Mouse (Mus musculus) embryonic facial prominence, embryonic 14.5 days (tissue): ENCODE measurements around the gene Srsf1. TPM values are rescaled to one million over a fixed set of nuclear protein-coding genes. Genes with fewer than 3 reads are reported as not detected.

Source experiments
- ATAC-seq: fragments of 200-750 bp; cut with Nextera tagmentation; 2 replicates; pipeline ENCODE4 v1.8.0; 2017; ENCODE audit warnings: low read depth, moderate number of reproducible peaks, moderate TSS enrichment
- DNase-seq: peaks from one replicate; pipeline ENCODE4 v3.0.0-alpha.2; 2015; ENCODE audit warnings: low spot score
- H3K27ac ChIP-seq: fragments of 300-500 bp; sonication (generic); replicated peaks from 2 replicates; pipeline ENCODE4 v1.5.1; 2014; ENCODE audit warnings: low read depth, mild to moderate bottlenecking, low read length, moderate library complexity
- H3K27me3 ChIP-seq: fragments of 300-500 bp; sonication (generic); replicated peaks from 2 replicates; pipeline ENCODE4 v1.6.1; 2014; ENCODE audit warnings: low read length; ENCODE audit not compliant: control insufficient read depth, insufficient read depth
- H3K36me3 ChIP-seq: fragments of 300-500 bp; sonication (generic); 2 replicates; pipeline ENCODE4 v1.6.1; 2014; ENCODE audit warnings: low read length, mixed read lengths; ENCODE audit not compliant: control insufficient read depth, insufficient read depth
- H3K4me1 ChIP-seq: fragments of 300-500 bp; sonication (generic); 2 replicates; pipeline ENCODE4 v1.6.1; 2014; ENCODE audit warnings: antibody characterized with exemption, low read length; ENCODE audit not compliant: control insufficient read depth, insufficient read depth
- H3K4me2 ChIP-seq: fragments of 300-500 bp; sonication (generic); 2 replicates; pipeline ENCODE4 v1.6.1; 2014; ENCODE audit warnings: low read depth, mild to moderate bottlenecking, low read length, moderate library complexity, mixed read lengths
- H3K4me3 ChIP-seq: fragments of 300-500 bp; sonication (generic); 2 replicates; pipeline ENCODE4 v1.5.1; 2014; ENCODE audit warnings: low read depth, mild to moderate bottlenecking, low read length
- H3K9ac ChIP-seq: fragments of 300-500 bp; sonication (generic); 2 replicates; pipeline ENCODE4 v1.6.1; 2014; ENCODE audit warnings: low read depth, mild to moderate bottlenecking, low read length, moderate library complexity, mixed read lengths
- H3K9me3 ChIP-seq: fragments of 300-500 bp; sonication (generic); 2 replicates; pipeline ENCODE4 v1.6.1; 2016; ENCODE audit warnings: low read length; ENCODE audit not compliant: control insufficient read depth
- WGBS: fragments of 180-500 bp; shearing (Covaris S2); extraction: QIAGEN DNeasy Blood & Tissue Kit; methylation state at CpG from one replicate; pipeline ENCODE4 v1.1.7; 2014; 5-methylcytosine and 5-hydroxymethylcytosine counted together
- polyA plus RNA-seq: library from polyadenylated mRNA; unstranded; fragments of >200 nt; fragmentation: Nextera tagmentation; extraction: Ambion mirVana; gene quantifications from 2 replicates; pipeline ENCODE4 v1.2.1, GENCODE M21; 2014

The Srsf1 gene
- polyA plus RNA-seq = 291 and 327 TPM in 2 replicates

GRCm38 (mm10) chr11:88046944-88047794 is at the start of gene Srsf1:
TSS of gene Srsf1 (plus strand) at chr11:88047373.
- peaks cover 30% of the 10 kb centered on the region for H3K36me3 ChIP-seq
- H3K4me1 ChIP-seq = peaks cover 19% of the 10 kb centered on the region
- WGBS = under 1% methylated on average over 46 of the region's 60 CpGs
- peak within 1 kb of the TSS; percentile 93 for H3K4me3 ChIP-seq
- no peaks in the 10 kb centered on the region for H3K27me3 ChIP-seq
- no peaks in the 10 kb centered on the region for H3K9me3 ChIP-seq
- ATAC-seq (peak; percentile 94), DNase-seq (peak; percentile 99)
- peak within 1 kb of the TSS; percentile 98 for H3K9ac ChIP-seq
- H3K4me2 ChIP-seq = peak within 1 kb of the TSS; percentile 83
- H3K27ac ChIP-seq = peak within 1 kb of the TSS; percentile 100

DNA sequence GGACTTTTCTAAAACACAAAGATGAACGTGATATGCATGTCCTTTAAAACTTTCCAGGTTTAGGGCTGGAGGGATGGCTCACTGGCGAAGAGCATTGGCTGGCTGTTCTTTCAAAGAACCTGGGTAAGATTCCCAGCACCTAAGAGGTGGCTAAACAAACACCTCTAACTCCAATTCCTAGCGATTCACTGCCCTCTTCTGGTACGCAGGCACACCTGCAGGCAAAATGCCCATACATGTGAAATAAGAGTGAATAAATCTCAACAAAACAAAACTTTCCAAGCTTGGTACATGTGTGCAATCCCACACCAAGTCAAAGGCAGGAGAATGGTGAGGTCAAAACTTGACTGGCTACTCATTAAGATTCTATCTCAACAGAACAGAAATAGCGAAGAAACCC is 47.4 kb upstream of the Srsf1 start:
- no peak for DNase-seq
- ATAC-seq = no peak
- H3K4me1 ChIP-seq = no peaks in the 10 kb centered on the region
- H3K4me2 ChIP-seq = no peak overlapping the region
- H3K9ac ChIP-seq = no peak overlapping the region
- H3K36me3 ChIP-seq = no peaks in the 10 kb centered on the region
- H3K4me3 ChIP-seq = no peak overlapping the region
- H3K27ac ChIP-seq = no peak overlapping the region
- 0 out of 2 replicates have a peak, but pooled peaks cover 4% of the 10 kb centered on the region for H3K9me3 ChIP-seq
- WGBS = 92% methylated on average over 5 of the region's 5 CpGs
- H3K27me3 ChIP-seq = no peaks in the 10 kb centered on the region

GRCm38 (mm10) chr11:88002738-88003137 is 44.4 kb upstream of the Srsf1 start:
- DNase-seq (no peak), ATAC-seq (no peak)
- Histone ChIP-seq H3K4me2 (no peak overlapping the region), H3K36me3 (no peaks in the 10 kb centered on the region), H3K4me3 (no peak overlapping the region), H3K27ac (no peak overlapping the region), H3K4me1 (no peaks in the 10 kb centered on the region), H3K9ac (no peak overlapping the region), H3K27me3 (no peaks in the 10 kb centered on the region), H3K9me3 (0 out of 2 replicates have a peak, but pooled peaks cover 4% of the 10 kb centered on the region)
- WGBS = 54% methylated on average over 4 of the region's 4 CpGs

DNA sequence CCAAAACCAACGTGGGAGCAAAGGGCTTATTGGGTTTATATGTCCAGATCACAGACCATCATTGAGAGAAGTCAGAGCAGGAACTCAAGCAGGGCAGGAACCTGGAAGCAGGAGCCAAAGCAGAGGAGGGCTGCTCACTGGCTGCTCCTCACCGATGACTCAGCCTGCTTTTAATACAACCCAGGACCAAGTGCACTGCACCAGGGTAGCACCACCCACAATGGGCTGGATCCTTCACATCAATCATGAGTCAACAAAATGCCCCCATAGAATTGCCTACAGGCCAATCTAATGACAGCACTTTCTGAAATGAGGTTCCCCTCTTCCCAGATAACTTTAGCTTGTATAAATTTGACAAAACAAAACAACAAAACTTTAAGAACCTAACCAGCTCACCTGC is 43.0 kb upstream of the Srsf1 start:
- Histone ChIP-seq H3K4me3 (no peak overlapping the region), H3K4me2 (no peak overlapping the region), H3K9me3 (0 out of 2 replicates have a peak, but pooled peaks cover 4% of the 10 kb centered on the region), H3K4me1 (no peaks in the 10 kb centered on the region), H3K36me3 (no peaks in the 10 kb centered on the region), H3K9ac (no peak overlapping the region), H3K27ac (no peak overlapping the region), H3K27me3 (no peaks in the 10 kb centered on the region)
- ATAC-seq (no peak), DNase-seq (no peak)
- WGBS = 62% methylated on average over 2 of the region's 2 CpGs

DNA sequence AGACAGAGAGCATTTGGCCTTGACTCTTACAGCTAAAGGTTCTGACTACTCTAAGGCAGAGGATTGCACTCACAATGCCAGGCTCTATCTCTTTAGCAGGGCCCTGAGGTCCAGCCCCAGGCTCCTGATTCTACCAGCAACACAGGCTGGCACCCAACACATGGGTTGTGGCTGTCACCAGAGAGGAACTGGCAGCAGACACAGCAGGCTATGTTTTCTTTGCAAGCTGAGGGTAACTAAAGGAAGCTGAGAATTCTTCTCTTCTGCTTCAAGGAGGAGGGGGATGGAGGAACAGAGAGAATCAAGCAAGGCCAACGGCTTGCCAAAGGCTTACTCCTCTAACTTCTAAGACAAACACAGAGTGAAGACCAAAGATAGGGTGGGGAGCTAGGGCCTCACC is 38.5 kb upstream of the Srsf1 start:
- no peak for ATAC-seq
- H3K9ac ChIP-seq = no peak overlapping the region
- no peak overlapping the region for H3K4me3 ChIP-seq
- no peak for DNase-seq
- WGBS = 50% methylated on average over 1 of the region's 1 CpGs
- H3K4me2 ChIP-seq = no peak overlapping the region
- H3K36me3 ChIP-seq = no peaks in the 10 kb centered on the region
- no peaks in the 10 kb centered on the region for H3K27me3 ChIP-seq
- no peaks in the 10 kb centered on the region for H3K9me3 ChIP-seq
- H3K4me1 ChIP-seq = peaks cover 17% of the 10 kb centered on the region
- H3K27ac ChIP-seq = no peak overlapping the region

GRCm38 (mm10) chr11:88009542-88010190 is 37.5 kb upstream of the Srsf1 start:
- Histone ChIP-seq H3K36me3 (no peaks in the 10 kb centered on the region), H3K4me3 (peak overlapping the region; percentile 10; the same call in 1 of the 2 replicates), H3K4me2 (peak overlapping the region; percentile 35), H3K9me3 (no peaks in the 10 kb centered on the region), H3K27ac (no peak overlapping the region), H3K4me1 (peaks cover 17% of the 10 kb centered on the region), H3K9ac (peak overlapping the region; percentile 5; the same call in 1 of the 2 replicates), H3K27me3 (no peaks in the 10 kb centered on the region)
- peak; percentile 94 for ATAC-seq
- 21% methylated on average over 16 of the region's 16 CpGs for WGBS
- peak; percentile 89 for DNase-seq

GRCm38 (mm10) chr11:88011208-88011913 is 35.8 kb upstream of the Srsf1 start:
- Histone ChIP-seq H3K4me3 (no peak overlapping the region), H3K9me3 (no peaks in the 10 kb centered on the region), H3K4me2 (no peak overlapping the region), H3K4me1 (peaks cover 17% of the 10 kb centered on the region), H3K36me3 (no peaks in the 10 kb centered on the region), H3K27ac (no peak overlapping the region), H3K9ac (no peak overlapping the region), H3K27me3 (no peaks in the 10 kb centered on the region)
- DNase-seq = no peak
- 53% methylated on average over 11 of the region's 11 CpGs for WGBS
- ATAC-seq = no peak

DNA sequence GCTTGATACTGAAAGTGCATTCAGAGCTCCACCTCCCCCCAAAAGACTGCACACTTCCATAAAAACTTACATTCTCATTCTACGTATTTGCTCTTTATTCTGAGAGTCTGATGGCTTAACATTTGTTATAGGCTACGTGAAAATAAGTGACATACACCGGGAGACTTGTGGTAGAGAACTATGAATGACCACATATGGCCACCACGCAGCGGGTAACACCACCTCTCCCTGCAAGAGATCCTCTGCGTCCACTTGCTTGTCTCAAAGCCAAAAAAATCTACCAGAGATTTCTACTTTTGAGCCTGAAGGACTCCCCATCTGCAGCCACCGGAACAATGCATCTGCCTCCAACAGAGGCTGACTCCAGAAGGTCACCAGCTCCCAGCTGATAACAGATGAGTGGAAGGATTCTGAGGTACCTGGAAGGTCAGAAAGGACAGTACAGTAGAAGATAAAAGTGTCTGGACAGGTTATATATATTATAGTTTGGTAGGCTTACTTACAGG is 35.2 kb upstream of the Srsf1 start:
- WGBS = 78% methylated on average over 7 of the region's 7 CpGs
- Histone ChIP-seq H3K36me3 (no peaks in the 10 kb centered on the region), H3K4me2 (no peak overlapping the region), H3K27ac (no peak overlapping the region), H3K27me3 (no peaks in the 10 kb centered on the region), H3K4me3 (no peak overlapping the region), H3K9me3 (no peaks in the 10 kb centered on the region), H3K9ac (no peak overlapping the region), H3K4me1 (peaks cover 17% of the 10 kb centered on the region)
- ATAC-seq (no peak), DNase-seq (no peak)
